Mouse (Mus musculus) heart, embryonic 11.5 days (tissue): ENCODE results near the gene Olfr807. TPM values are rescaled to one million over a fixed set of nuclear protein-coding genes. Genes with fewer than 3 reads are reported as not detected.

ENCODE experiments used
- ATAC-seq: fragments of 200-750 bp; cut with Nextera tagmentation; replicated peaks from 2 replicates; pipeline ENCODE4 v1.8.0; 2017; ENCODE audit warnings: moderate library complexity; ENCODE audit not compliant: insufficient number of reproducible peaks, low FRiP score, low TSS enrichment
- H3K27ac ChIP-seq: fragments of 300-500 bp; sonication (generic); 2 replicates; pipeline ENCODE4 v1.5.1; 2014; ENCODE audit warnings: mild to moderate bottlenecking, low read depth, low read length
- H3K27me3 ChIP-seq: fragments of 300-500 bp; sonication (generic); 2 replicates; pipeline ENCODE4 v1.6.1; 2014; ENCODE audit warnings: mild to moderate bottlenecking, low read length, mixed read lengths; ENCODE audit not compliant: control insufficient read depth, insufficient read depth
- H3K36me3 ChIP-seq: fragments of 300-500 bp; sonication (generic); 2 replicates; pipeline ENCODE4 v1.6.1; 2014; ENCODE audit warnings: mild to moderate bottlenecking, low read length, moderate library complexity, mixed read lengths; ENCODE audit not compliant: control insufficient read depth, insufficient read depth
- H3K4me1 ChIP-seq: fragments of 300-500 bp; sonication (generic); 2 replicates; pipeline ENCODE4 v1.6.1; 2014; ENCODE audit warnings: low read length; ENCODE audit not compliant: control insufficient read depth, insufficient read depth
- H3K4me2 ChIP-seq: fragments of 300-500 bp; sonication (generic); 2 replicates; pipeline ENCODE4 v1.6.1; 2014; ENCODE audit warnings: mild to moderate bottlenecking, moderate library complexity
- H3K4me3 ChIP-seq: fragments of 300-500 bp; sonication (generic); 2 replicates; pipeline ENCODE4 v1.5.1; 2014; ENCODE audit warnings: low read depth, low read length
- H3K9ac ChIP-seq: fragments of 300-500 bp; sonication (generic); 2 replicates; pipeline ENCODE4 v1.6.1; 2014; ENCODE audit warnings: mild to moderate bottlenecking, low read depth, low read length, moderate library complexity
- H3K9me3 ChIP-seq: fragments of 300-500 bp; sonication (generic); replicated peaks from 2 replicates; pipeline ENCODE4 v1.6.1; 2016; ENCODE audit warnings: low read length; ENCODE audit not compliant: control insufficient read depth
- WGBS: fragments of 180-500 bp; shearing (Covaris S2); extraction: QIAGEN DNeasy Blood & Tissue Kit; methylation state at CpG from one replicate; pipeline ENCODE4 v1.1.7; 2014; ENCODE audit not compliant: insufficient replicate concordance; 5-methylcytosine and 5-hydroxymethylcytosine counted together
- polyA plus RNA-seq: library from polyadenylated mRNA; unstranded; fragments of >200 nt; fragmentation: Nextera tagmentation; extraction: Ambion mirVana; gene quantifications from 2 replicates; pipeline ENCODE4 v1.2.1, GENCODE M21; 2014

The Olfr807 gene
- not detected in 2 replicates for polyA plus RNA-seq

DNA sequence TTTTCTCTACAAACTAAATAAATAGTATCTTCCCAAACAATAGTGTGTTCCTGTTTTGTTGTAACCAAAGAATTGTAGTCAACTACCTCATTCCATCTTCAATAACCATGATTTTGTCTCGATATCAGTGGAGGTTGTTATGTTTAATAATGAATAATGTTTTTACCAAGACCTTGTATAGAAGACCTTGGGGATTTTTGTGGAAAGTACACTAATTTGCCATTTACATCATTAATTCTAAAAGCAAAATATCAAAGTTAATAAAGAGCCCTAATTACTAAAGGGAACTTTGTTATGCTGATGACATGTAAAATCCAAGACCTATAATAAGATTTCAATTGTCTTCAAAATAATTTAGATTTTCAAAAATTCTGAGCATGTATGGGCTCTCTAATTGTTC, at the start of gene Olfr807:
Gene Olfr807 (minus strand): TSS at position 101 of the 400 bp plus-strand sequence.
- ATAC-seq: no peak
- no peak within 1 kb of the TSS for H3K4me3 ChIP-seq
- WGBS: 78% methylated on average over 1 of the region's 1 CpGs
- H3K27ac ChIP-seq: no peak within 1 kb of the TSS
- no peaks in the 10 kb centered on the region for H3K27me3 ChIP-seq
- no peaks in the 10 kb centered on the region for H3K36me3 ChIP-seq
- H3K9ac ChIP-seq: no peak within 1 kb of the TSS
- no peaks in the 10 kb centered on the region for H3K9me3 ChIP-seq
- no peaks in the 10 kb centered on the region for H3K4me1 ChIP-seq
- H3K4me2 ChIP-seq: no peak within 1 kb of the TSS

DNA sequence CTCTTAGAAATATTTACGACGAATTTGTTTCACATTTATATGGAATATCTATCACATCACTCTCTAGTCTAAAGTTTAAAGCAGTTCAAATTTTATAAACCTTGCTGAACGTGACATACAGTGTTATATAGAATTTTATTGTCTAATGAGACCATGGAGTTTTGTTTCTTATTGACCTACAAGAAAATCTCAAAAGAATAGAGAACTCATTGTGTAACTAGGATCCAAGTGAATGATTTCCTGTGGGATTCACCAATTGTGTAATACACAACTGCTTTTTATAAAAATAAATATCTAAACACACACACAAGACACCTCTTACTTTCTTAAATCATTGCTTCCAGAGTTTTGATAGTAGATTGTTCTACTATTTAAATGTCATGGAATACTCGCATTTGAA, 46.7 kb upstream of the Olfr807 start, which contains the start of gene Olfr811:
Gene Olfr811 (minus strand): TSS at position 101 of the 400 bp plus-strand sequence.
- Histone ChIP-seq H3K4me2 (no peak within 1 kb of the TSS), H3K27ac (no peak within 1 kb of the TSS), H3K27me3 (no peaks in the 10 kb centered on the region), H3K4me3 (no peak within 1 kb of the TSS), H3K4me1 (no peaks in the 10 kb centered on the region), H3K36me3 (no peaks in the 10 kb centered on the region), H3K9me3 (no peaks in the 10 kb centered on the region), H3K9ac (no peak within 1 kb of the TSS)
- 71% methylated on average over 4 of the region's 4 CpGs for WGBS
- no peak for ATAC-seq

DNA sequence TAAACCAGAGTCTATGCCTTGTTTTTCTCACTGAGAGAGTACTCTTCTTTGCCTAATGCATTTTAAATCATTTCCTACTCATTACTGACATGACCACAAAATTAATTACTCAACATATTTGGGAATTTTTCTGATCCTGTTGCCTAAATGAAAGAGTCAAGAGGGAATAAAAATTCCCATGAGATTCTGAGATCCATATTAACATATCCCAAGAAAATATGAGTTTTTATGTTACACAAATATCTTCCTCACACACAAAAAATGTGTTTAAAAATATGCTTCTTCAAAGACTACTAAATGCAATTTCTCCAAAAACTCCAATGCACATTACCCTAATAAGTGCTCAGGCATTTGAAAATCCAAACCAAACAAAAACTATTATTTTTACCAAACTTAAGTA, 37.2 kb upstream of the Olfr807 start, which contains the start of gene Olfr810:
Gene Olfr810 (minus strand): TSS at position 101 of the 400 bp plus-strand sequence.
- Histone ChIP-seq H3K36me3 (no peaks in the 10 kb centered on the region), H3K9ac (no peak within 1 kb of the TSS), H3K27ac (no peak within 1 kb of the TSS), H3K9me3 (no peaks in the 10 kb centered on the region), H3K4me2 (no peak within 1 kb of the TSS), H3K27me3 (no peaks in the 10 kb centered on the region), H3K4me1 (no peaks in the 10 kb centered on the region), H3K4me3 (no peak within 1 kb of the TSS)
- ATAC-seq: no peak

DNA sequence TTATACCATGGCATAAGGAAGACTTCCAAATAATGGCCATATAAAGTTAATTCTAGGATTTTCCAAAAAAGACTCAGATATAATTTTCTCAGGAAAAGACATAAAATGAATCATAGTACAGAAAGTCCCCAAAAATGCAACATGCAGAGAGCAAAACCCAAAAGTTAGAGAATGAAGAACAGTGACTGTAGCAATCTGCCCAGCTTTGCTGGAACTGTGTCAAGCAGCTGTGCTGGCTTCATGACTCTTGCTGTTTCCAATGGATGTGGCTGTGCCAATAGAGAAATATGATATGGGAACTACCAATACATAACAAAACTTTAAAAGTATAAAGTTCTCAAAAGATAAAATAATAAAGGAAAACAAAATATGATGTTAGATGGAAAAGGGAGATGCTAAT, 20.5 kb upstream of the Olfr807 start:
- no peak for ATAC-seq
- H3K4me3 ChIP-seq: no peak overlapping the region
- no peaks in the 10 kb centered on the region for H3K27me3 ChIP-seq
- H3K27ac ChIP-seq: no peak overlapping the region
- H3K4me1 ChIP-seq: no peaks in the 10 kb centered on the region
- no peak overlapping the region for H3K9ac ChIP-seq
- H3K4me2 ChIP-seq: no peak overlapping the region
- H3K9me3 ChIP-seq: no peaks in the 10 kb centered on the region
- H3K36me3 ChIP-seq: no peaks in the 10 kb centered on the region

DNA sequence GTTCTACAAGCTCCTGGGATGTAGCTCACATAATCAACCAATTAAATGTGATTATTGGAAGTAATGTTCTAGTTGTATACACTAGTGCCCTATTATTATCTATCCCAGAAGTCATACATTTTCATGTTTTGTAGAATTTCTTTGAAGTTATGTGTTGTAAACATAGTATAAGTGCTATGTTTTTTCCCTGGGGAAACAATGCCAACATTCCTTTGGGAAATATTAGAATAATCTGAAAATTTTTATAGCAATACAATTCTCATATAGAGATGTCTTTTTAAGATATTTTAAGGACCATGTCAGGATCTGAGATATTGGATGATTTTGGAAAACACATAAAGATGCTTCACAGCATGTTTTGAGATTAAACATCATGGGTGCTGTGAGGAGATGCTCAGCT, 16.7 kb upstream of the Olfr807 start, which contains the start of gene Olfr809:
Gene Olfr809 (plus strand): TSS at position 301 of the 400 bp plus-strand sequence.
- no peak within 1 kb of the TSS for H3K4me3 ChIP-seq
- H3K4me2 ChIP-seq: no peak within 1 kb of the TSS
- no peaks in the 10 kb centered on the region for H3K36me3 ChIP-seq
- no peaks in the 10 kb centered on the region for H3K9me3 ChIP-seq
- no peaks in the 10 kb centered on the region for H3K4me1 ChIP-seq
- no peak within 1 kb of the TSS for H3K9ac ChIP-seq
- no peaks in the 10 kb centered on the region for H3K27me3 ChIP-seq
- H3K27ac ChIP-seq: no peak within 1 kb of the TSS
- ATAC-seq: no peak

DNA sequence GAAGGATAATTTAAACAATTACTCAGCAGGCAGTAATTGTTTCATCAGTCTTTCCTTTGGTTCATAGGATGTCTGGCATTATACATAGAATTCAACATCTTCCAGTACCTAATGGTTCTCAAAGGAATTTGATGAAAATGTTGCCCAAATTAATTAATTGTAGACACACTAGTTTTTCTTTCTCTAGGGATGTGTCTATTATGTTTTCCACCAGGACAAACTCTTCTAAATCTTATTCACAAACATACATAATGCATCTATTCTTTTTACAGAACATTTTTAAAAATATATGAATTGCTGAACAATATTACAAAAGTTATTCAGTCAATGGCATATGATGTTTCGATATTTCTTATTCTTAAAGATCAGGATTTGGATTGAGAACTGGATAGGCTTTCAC, 7.6 kb upstream of the Olfr807 start, which contains the start of gene Olfr808:
Gene Olfr808 (plus strand): TSS at position 301 of the 400 bp plus-strand sequence.
- WGBS: 81% methylated on average over 1 of the region's 1 CpGs
- H3K36me3 ChIP-seq: no peaks in the 10 kb centered on the region
- H3K4me1 ChIP-seq: no peaks in the 10 kb centered on the region
- no peak within 1 kb of the TSS for H3K9ac ChIP-seq
- H3K4me2 ChIP-seq: no peak within 1 kb of the TSS
- H3K27me3 ChIP-seq: no peaks in the 10 kb centered on the region
- H3K27ac ChIP-seq: no peak within 1 kb of the TSS
- no peak within 1 kb of the TSS for H3K4me3 ChIP-seq
- no peak for ATAC-seq
- no peaks in the 10 kb centered on the region for H3K9me3 ChIP-seq

DNA sequence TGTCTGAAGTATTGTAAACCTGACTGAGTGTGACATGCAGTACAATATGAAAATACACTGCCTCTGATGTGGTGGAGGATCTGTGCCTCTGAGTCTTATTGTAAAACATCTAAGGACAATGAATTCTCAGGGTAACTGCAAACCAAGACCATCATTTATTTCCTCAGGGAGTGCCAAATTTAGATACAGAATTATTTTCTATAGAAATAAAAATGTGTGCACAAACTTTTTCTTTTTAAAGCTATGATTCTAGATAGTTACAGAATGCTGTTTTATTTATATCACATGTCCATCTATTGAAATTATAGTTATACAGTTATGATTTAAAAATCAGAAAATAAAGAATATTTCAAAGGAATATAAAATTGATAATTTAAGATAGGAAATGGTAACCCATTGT, 15.8 kb downstream of the Olfr807 start, which contains the start of gene Olfr806:
Gene Olfr806 (minus strand): TSS at position 101 of the 400 bp plus-strand sequence.
- Histone ChIP-seq H3K4me1 (no peaks in the 10 kb centered on the region), H3K9ac (no peak within 1 kb of the TSS), H3K4me3 (no peak within 1 kb of the TSS), H3K27ac (no peak within 1 kb of the TSS), H3K27me3 (no peaks in the 10 kb centered on the region), H3K9me3 (no peaks in the 10 kb centered on the region), H3K36me3 (no peaks in the 10 kb centered on the region), H3K4me2 (no peak within 1 kb of the TSS)
- ATAC-seq: no peak

DNA sequence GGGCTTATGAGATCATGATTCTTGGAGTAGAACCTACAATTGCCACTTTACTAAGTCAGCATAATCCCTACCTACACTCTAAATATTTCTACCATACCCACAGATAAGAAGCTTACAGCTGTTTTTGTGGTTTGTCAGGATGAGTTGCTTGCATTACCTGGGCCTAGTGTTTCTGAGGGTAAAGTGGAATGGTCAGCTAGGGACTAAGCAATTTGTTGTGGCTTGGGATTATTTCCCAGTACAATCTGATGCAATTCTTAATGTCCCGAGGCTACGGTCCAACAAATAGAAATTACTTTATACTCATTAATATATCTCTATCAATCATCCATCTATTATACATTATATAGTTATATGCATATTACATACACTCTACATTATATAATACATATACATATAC, 28.3 kb downstream of the Olfr807 start, which contains the start of gene Olfr805:
Gene Olfr805 (minus strand): TSS at position 101 of the 400 bp plus-strand sequence.
- no peaks in the 10 kb centered on the region for H3K27me3 ChIP-seq
- ATAC-seq: no peak
- no peak within 1 kb of the TSS for H3K27ac ChIP-seq
- no peak within 1 kb of the TSS for H3K4me2 ChIP-seq
- H3K4me1 ChIP-seq: no peaks in the 10 kb centered on the region
- no peaks in the 10 kb centered on the region for H3K9me3 ChIP-seq
- no peak within 1 kb of the TSS for H3K9ac ChIP-seq
- no peak within 1 kb of the TSS for H3K4me3 ChIP-seq
- H3K36me3 ChIP-seq: no peaks in the 10 kb centered on the region
- WGBS: 90% methylated on average over 2 of the region's 2 CpGs
